Mouse (Mus musculus): ENCODE measurements around the gene Ntpcr. TPM values are rescaled to one million over a fixed set of nuclear protein-coding genes. Genes with fewer than 3 reads are reported as not detected.

Ntpcr gene
- total RNA-seq, 2 experiments from 2014 or later = 17.2 to 23.3 TPM

GRCm38 (mm10) chr8:125725037-125725820, 4.5 kb upstream of the Ntpcr start:
- DNase-seq = no peak

GRCm38 (mm10) chr8:125726143-125726542, 3.6 kb upstream of the Ntpcr start:
- DNase-seq = no peak

- DNase-seq = no peak
Measured at GRCm38 (mm10) chr8:125726986-125727385, 2.8 kb upstream of the Ntpcr start.

GRCm38 (mm10) chr8:125727797-125728196, 2.0 kb upstream of the Ntpcr start:
- no peak for DNase-seq

- peak; percentile 93 to 94 for DNase-seq
Measured at GRCm38 (mm10) chr8:125733964-125734956, 4.5 kb downstream of the Ntpcr start.

- DNase-seq = no peak
Measured at GRCm38 (mm10) chr8:125738956-125739355, 9.2 kb downstream of the Ntpcr start.

GRCm38 (mm10) chr8:125740655-125741054, 10.9 kb downstream of the Ntpcr start:
- no peak for DNase-seq

GRCm38 (mm10) chr8:125741377-125741776, 11.6 kb downstream of the Ntpcr start:
- no peak for DNase-seq

- no peak for DNase-seq
Measured at GRCm38 (mm10) chr8:125741855-125742254, 12.1 kb downstream of the Ntpcr start.

- DNase-seq = peak in 1 of 2 experiments; percentile 21
Measured at GRCm38 (mm10) chr8:125742406-125742805, 12.6 kb downstream of the Ntpcr start.

GRCm38 (mm10) chr8:125744914-125745576, 15.3 kb downstream of the Ntpcr start:
- no peak for DNase-seq

GRCm38 (mm10) chr8:125747390-125747789, 17.6 kb downstream of the Ntpcr start:
- DNase-seq = peak in 1 of 2 experiments; percentile 22

- no peak for DNase-seq
Measured at GRCm38 (mm10) chr8:125750846-125751245, 21.1 kb downstream of the Ntpcr start.

GRCm38 (mm10) chr8:125755896-125756295, 26.1 kb downstream of the Ntpcr start:
- DNase-seq = no peak

- peak; percentile 16 to 38 for DNase-seq
Measured at GRCm38 (mm10) chr8:125756391-125757105, 26.8 kb downstream of the Ntpcr start.

GRCm38 (mm10) chr8:125757106-125757496, 27.3 kb downstream of the Ntpcr start:
- no peak for DNase-seq

- DNase-seq = peak; percentile 45 to 49
Measured at GRCm38 (mm10) chr8:125759022-125759421, 29.3 kb downstream of the Ntpcr start.

- DNase-seq = no peak
Measured at GRCm38 (mm10) chr8:125763066-125763786, 33.5 kb downstream of the Ntpcr start.

- no peak for DNase-seq
Measured at GRCm38 (mm10) chr8:125768079-125768478, 38.3 kb downstream of the Ntpcr start.

GRCm38 (mm10) chr8:125772300-125772699, 42.5 kb downstream of the Ntpcr start:
- DNase-seq = no peak

- DNase-seq = no peak
Measured at GRCm38 (mm10) chr8:125773281-125773803, 43.6 kb downstream of the Ntpcr start.
